ENCODE assay signal across 12 mouse cellular contexts in the genomic region with DNA sequence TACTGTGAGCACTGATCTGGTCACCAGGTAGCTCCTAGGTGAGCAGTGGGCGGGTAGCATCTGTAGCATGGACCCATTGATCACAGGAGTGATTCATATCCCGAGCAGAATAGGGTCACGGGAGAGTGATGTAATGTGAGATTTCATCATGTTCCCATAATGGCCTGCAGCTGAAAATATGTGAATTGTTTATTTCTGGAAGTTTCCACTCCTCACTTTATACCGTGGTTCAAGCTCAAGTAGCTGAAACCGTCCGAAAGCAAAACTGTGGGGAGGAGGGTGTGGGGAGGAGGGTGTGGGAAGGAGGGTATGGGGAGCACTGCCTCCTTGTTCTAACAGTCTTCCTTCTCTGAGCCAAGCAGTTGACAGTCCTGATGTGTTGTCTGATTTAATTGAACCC. TPM values are rescaled to one million over a fixed set of nuclear protein-coding genes. Genes with fewer than 3 reads are reported as not detected.
"Had no signal": no experiment of that assay in that cellular context is flagged by ENCODE, and none has a peak within 500 bp of the region (broad histone marks: within the 10 kb centered on the region; RNA-seq: fewer than 3 reads in every experiment).

No protein-coding gene starts in this region.

- H3K36me3 ChIP-seq: limb, embryonic 15.5 days; liver, embryonic 12.5 days; midbrain, embryonic 15.5 days; neural tube, embryonic 12.5 days had no signal

- DNase-seq: kidney, adult 11 months; kidney, adult 9 months; kidney, postnatal 4 days; thymus, adult 18-20 months; thymus, postnatal 14 days had no signal

- H3K27ac ChIP-seq: kidney, postnatal 0 days; limb, embryonic 15.5 days; liver, embryonic 12.5 days; midbrain, embryonic 15.5 days; neural tube, embryonic 12.5 days had no signal

- H3K4me2 ChIP-seq: limb, embryonic 15.5 days; liver, embryonic 12.5 days; midbrain, embryonic 15.5 days; neural tube, embryonic 12.5 days had no signal

- H3K27me3 ChIP-seq: limb, embryonic 15.5 days; midbrain, embryonic 15.5 days; neural tube, embryonic 12.5 days had no signal

- H3K9me3 ChIP-seq: limb, embryonic 15.5 days; midbrain, embryonic 15.5 days; neural tube, embryonic 12.5 days had no signal

- ATAC-seq: liver, embryonic 12.5 days; midbrain, embryonic 15.5 days had no signal

- H3K9ac ChIP-seq: limb, embryonic 15.5 days; liver, embryonic 12.5 days; midbrain, embryonic 15.5 days; neural tube, embryonic 12.5 days had no signal

- H3K4me1 ChIP-seq: limb, embryonic 15.5 days; liver, embryonic 12.5 days; neural tube, embryonic 12.5 days had no signal

- H3K4me3 ChIP-seq: limb, embryonic 15.5 days; liver, embryonic 12.5 days; midbrain, embryonic 15.5 days; neural tube, embryonic 12.5 days had no signal

RNA-seq across cellular contexts. Expression of a gene that starts 54.3 kb away (rescaled TPM):
- total RNA-seq: monocyte, adult 5-6 weeks; neutrophil, adult 5-6 weeks had no signal
